Mouse (Mus musculus) thymus, adult 2 months (tissue): ENCODE data around the gene Mlx. TPM values are rescaled to one million over a fixed set of nuclear protein-coding genes. Genes with fewer than 3 reads are reported as not detected.
A peak's percentile ranks its signal among the peaks of the same experiment; 100 is the strongest.

Experiments
- DNase-seq: peaks from one replicate; pipeline ENCODE4 v3.0.0; 2021
- H3K27ac ChIP-seq: fragments of 200-500 bp; 2 replicates; pipeline ENCODE4 v1.5.1; 2012; ENCODE audit warnings: low read length, control low read depth; ENCODE audit not compliant: control insufficient read depth, insufficient read depth
- H3K27me3 ChIP-seq: fragments of 200-500 bp; 2 replicates; pipeline ENCODE4 v1.6.1; 2012; ENCODE audit warnings: mild to moderate bottlenecking, low read length, moderate library complexity, mixed read lengths; ENCODE audit not compliant: control insufficient read depth, insufficient read depth
- H3K36me3 ChIP-seq: fragments of 200-500 bp; 2 replicates; pipeline ENCODE4 v1.6.1; 2012; ENCODE audit warnings: mild to moderate bottlenecking, low read length, moderate library complexity; ENCODE audit not compliant: control insufficient read depth, insufficient read depth
- H3K4me1 ChIP-seq: fragments of 200-500 bp; replicated peaks from 2 replicates; pipeline ENCODE4 v1.6.1; 2012; ENCODE audit warnings: low read length; ENCODE audit not compliant: control insufficient read depth, insufficient read depth
- H3K4me3 ChIP-seq: fragments of 200-500 bp; 2 replicates; pipeline ENCODE4 v1.5.1; 2012; ENCODE audit warnings: mild to moderate bottlenecking, low read length, control low read depth, moderate library complexity; ENCODE audit not compliant: control insufficient read depth, insufficient read depth
- CTCF ChIP-seq: fragments of 200-500 bp; IDR thresholded peaks from 2 replicates; pipeline ENCODE4 v1.5.1; 2012; ENCODE audit warnings: mild to moderate bottlenecking, control low read depth, low read length, moderate library complexity, borderline replicate concordance; ENCODE audit not compliant: control insufficient read depth, poor library complexity, insufficient read depth; ENCODE audit errors: extremely low read depth
- POLR2A ChIP-seq: fragments of 200-500 bp; IDR thresholded peaks from 2 replicates; pipeline ENCODE4 v1.6.1; 2012; ENCODE audit warnings: mild to moderate bottlenecking, low read length, control low read depth, moderate library complexity; ENCODE audit not compliant: control insufficient read depth, poor library complexity, insufficient read depth; ENCODE audit errors: extremely low read depth
- WGBS: fragments of 180-500 bp; shearing (Covaris S2); methylation state at CpG from one replicate; pipeline ENCODE4 v1.1.7; 2018; 5-methylcytosine and 5-hydroxymethylcytosine counted together
- polyA plus RNA-seq: library from polyadenylated mRNA; depleted of rRNA; stranded (reverse); fragments of >200 nt; gene quantifications from 2 replicates; pipeline ENCODE4 v1.2.3, GENCODE M21; 2012

The Mlx gene
- polyA plus RNA-seq, 1 experiment, result 110 TPM

GRCm38 (mm10) chr11:101110708-101111107 lies 23.6 kb downstream of the Mlx start:
- Histone ChIP-seq H3K27ac (no peak overlapping the region), H3K27me3 (no peaks in the 10 kb centered on the region)
- WGBS, result 86% methylated on average over 5 of the region's 5 CpGs

GRCm38 (mm10) chr11:101111178-101111577 lies 24.1 kb downstream of the Mlx start:
- WGBS, result 95% methylated on average over 4 of the region's 4 CpGs
- no peak for DNase-seq
- peaks cover 3% of the 10 kb centered on the region; the same call in 1 of the 2 replicates for H3K4me1 ChIP-seq
- no peak overlapping the region for H3K27ac ChIP-seq
- no peaks in the 10 kb centered on the region for H3K27me3 ChIP-seq
- H3K36me3 ChIP-seq, result peaks cover 5% of the 10 kb centered on the region; the same call in 1 of the 2 replicates
- TF ChIP-seq POLR2A (no peak), CTCF (no peak)
- no peak overlapping the region for H3K4me3 ChIP-seq

More at GRCm38 (mm10) chr11:101110708-101111107, 23.6 kb downstream of the Mlx start:
- no peak for DNase-seq
- no peak for TF ChIP-seq CTCF
- no peak for TF ChIP-seq POLR2A
- peaks cover 3% of the 10 kb centered on the region; the same call in 1 of the 2 replicates for H3K4me1 ChIP-seq
- peaks cover 10% of the 10 kb centered on the region for H3K36me3 ChIP-seq
- no peak overlapping the region for H3K4me3 ChIP-seq

GRCm38 (mm10) chr11:101112186-101112585 lies 25.1 kb downstream of the Mlx start:
- no peak for TF ChIP-seq POLR2A
- no peak for TF ChIP-seq CTCF
- no peak for DNase-seq
- H3K27me3 ChIP-seq, result no peaks in the 10 kb centered on the region
- H3K4me1 ChIP-seq, result peaks cover 3% of the 10 kb centered on the region
- no peak overlapping the region for H3K4me3 ChIP-seq
- 99% methylated on average over 3 of the region's 3 CpGs for WGBS
- no peak overlapping the region for H3K27ac ChIP-seq
- H3K36me3 ChIP-seq, result peaks cover 5% of the 10 kb centered on the region; the same call in 1 of the 2 replicates

DNA sequence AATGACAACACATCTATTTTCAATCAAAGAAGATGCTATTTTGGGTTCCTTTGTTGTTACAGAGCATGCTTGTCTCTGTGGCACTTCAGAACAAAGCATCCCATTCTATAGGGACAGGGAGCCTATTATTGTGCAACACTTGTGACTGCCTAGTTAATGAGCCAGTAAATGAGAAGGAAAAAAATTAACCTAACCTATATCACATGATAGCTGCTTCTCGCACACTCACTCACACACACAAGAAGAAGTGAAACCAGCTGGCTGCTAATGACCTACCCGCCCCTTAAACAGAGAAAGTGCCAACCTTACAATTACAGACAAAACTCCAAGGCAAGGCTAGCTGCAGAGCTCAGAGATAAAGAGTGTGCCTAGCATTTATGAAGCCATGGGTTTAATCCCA lies 28.5 kb downstream of the Mlx start:
- WGBS, result 81% methylated on average over 2 of the region's 2 CpGs
- DNase-seq, result no peak
- no peak overlapping the region for H3K4me3 ChIP-seq

GRCm38 (mm10) chr11:101118105-101118504 lies 31.0 kb downstream of the Mlx start:
- peak overlapping the region; percentile 3; the same call in 1 of the 2 replicates for H3K27ac ChIP-seq

More for the DNA sequence above, 28.5 kb downstream of the Mlx start:
- Histone ChIP-seq H3K27ac (no peak overlapping the region), H3K27me3 (no peaks in the 10 kb centered on the region), H3K36me3 (peaks cover 5% of the 10 kb centered on the region; the same call in 1 of the 2 replicates), H3K4me1 (peaks cover 8% of the 10 kb centered on the region)
- TF ChIP-seq CTCF (no peak), POLR2A (no peak)

GRCm38 (mm10) chr11:101119131-101119760 lies 32.2 kb downstream of the Mlx start:
- peak overlapping the region; percentile 68 for H3K4me3 ChIP-seq
- no peaks in the 10 kb centered on the region; the same call in 1 of the 2 replicates for H3K36me3 ChIP-seq
- peaks cover 12% of the 10 kb centered on the region for H3K4me1 ChIP-seq
- TF ChIP-seq CTCF, result no peak
- no peak for TF ChIP-seq POLR2A
- peak overlapping the region; percentile 7; the same call in 1 of the 2 replicates for H3K27ac ChIP-seq
- H3K27me3 ChIP-seq, result no peaks in the 10 kb centered on the region
- DNase-seq, result no peak
- under 1% methylated on average over 39 of the region's 39 CpGs for WGBS

More at GRCm38 (mm10) chr11:101118105-101118504, 31.0 kb downstream of the Mlx start:
- TF ChIP-seq CTCF (no peak), POLR2A (no peak)
- Histone ChIP-seq H3K4me3 (no peak overlapping the region), H3K27me3 (no peaks in the 10 kb centered on the region), H3K4me1 (peaks cover 12% of the 10 kb centered on the region), H3K36me3 (no peaks in the 10 kb centered on the region; the same call in 1 of the 2 replicates)
- no peak for DNase-seq
- WGBS, result 26% methylated on average over 4 of the region's 4 CpGs
